Mouse (Mus musculus): ENCODE data around the gene Arhgap28. TPM values are rescaled to one million over a fixed set of nuclear protein-coding genes. Genes with fewer than 3 reads are reported as not detected.

Gene Arhgap28
- polyA plus RNA-seq, 1 experiment from 2014 or later, result 6.9 TPM

- H3K36me3 ChIP-seq, result no peaks in the 10 kb centered on the region
- H3K27me3 ChIP-seq, result no peaks in the 10 kb centered on the region
- WGBS, result 14% methylated on average over 10 of the region's 10 CpGs
- H3K4me2 ChIP-seq (replicated peaks), result peak overlapping the region; percentile 80
- peak; percentile 46 for ATAC-seq
- peaks cover 23% of the 10 kb centered on the region for H3K4me1 ChIP-seq (replicated peaks)
- H3K4me3 ChIP-seq (replicated peaks), result peak overlapping the region; percentile 65
- peak overlapping the region; percentile 66 for H3K9ac ChIP-seq (replicated peaks)
- no peaks in the 10 kb centered on the region; the same call in 1 of the 2 replicates for H3K9me3 ChIP-seq
- H3K27ac ChIP-seq, result peak overlapping the region; percentile 63
Measured at GRCm38 (mm10) chr17:68004581-68005330, 836 bp upstream of the Arhgap28 start.

GRCm38 (mm10) chr17:68002608-68003595 lies 1.0 kb downstream of the Arhgap28 start:
- peaks cover 23% of the 10 kb centered on the region for H3K4me1 ChIP-seq (replicated peaks)
- H3K27me3 ChIP-seq, result no peaks in the 10 kb centered on the region
- H3K27ac ChIP-seq, result no peak overlapping the region
- H3K9ac ChIP-seq (replicated peaks), result peak overlapping the region; percentile 66; the same call in 1 of the 2 replicates
- peak overlapping the region; percentile 65 for H3K4me3 ChIP-seq (replicated peaks)
- no peaks in the 10 kb centered on the region for H3K9me3 ChIP-seq
- H3K4me2 ChIP-seq (replicated peaks), result peak overlapping the region; percentile 80
- WGBS, result 41% methylated on average over 17 of the region's 17 CpGs
- no peak for ATAC-seq
- H3K36me3 ChIP-seq, result no peaks in the 10 kb centered on the region

GRCm38 (mm10) chr17:67999801-68000200 lies 4.1 kb downstream of the Arhgap28 start:
- Histone ChIP-seq H3K9me3 (no peaks in the 10 kb centered on the region), H3K27me3 (no peaks in the 10 kb centered on the region), H3K4me3 (replicated peaks) (no peak overlapping the region), H3K9ac (replicated peaks) (no peak overlapping the region), H3K36me3 (no peaks in the 10 kb centered on the region), H3K27ac (no peak overlapping the region), H3K4me1 (replicated peaks) (peaks cover 23% of the 10 kb centered on the region), H3K4me2 (replicated peaks) (no peak overlapping the region)
- WGBS, result 63% methylated on average over 8 of the region's 8 CpGs
- no peak for ATAC-seq

GRCm38 (mm10) chr17:67996769-67997155 lies 7.2 kb downstream of the Arhgap28 start:
- H3K36me3 ChIP-seq, result no peaks in the 10 kb centered on the region
- H3K9ac ChIP-seq (replicated peaks), result no peak overlapping the region
- H3K4me2 ChIP-seq (replicated peaks), result no peak overlapping the region
- H3K27ac ChIP-seq, result no peak overlapping the region
- no peak overlapping the region for H3K4me3 ChIP-seq (replicated peaks)
- H3K9me3 ChIP-seq, result no peaks in the 10 kb centered on the region
- no peak for ATAC-seq
- H3K27me3 ChIP-seq, result no peaks in the 10 kb centered on the region
- H3K4me1 ChIP-seq (replicated peaks), result 0 out of 2 replicates have a peak, but pooled peaks cover 4% of the 10 kb centered on the region
- WGBS, result 77% methylated on average over 7 of the region's 7 CpGs

GRCm38 (mm10) chr17:67996097-67996768 lies 7.7 kb downstream of the Arhgap28 start:
- WGBS, result 14% methylated on average over 14 of the region's 14 CpGs
- Histone ChIP-seq H3K4me2 (replicated peaks) (no peak overlapping the region), H3K9me3 (no peaks in the 10 kb centered on the region), H3K4me3 (replicated peaks) (no peak overlapping the region), H3K9ac (replicated peaks) (no peak overlapping the region), H3K4me1 (replicated peaks) (0 out of 2 replicates have a peak, but pooled peaks cover 4% of the 10 kb centered on the region), H3K27ac (no peak overlapping the region), H3K36me3 (no peaks in the 10 kb centered on the region), H3K27me3 (no peaks in the 10 kb centered on the region)
- ATAC-seq, result no peak

- H3K4me2 ChIP-seq (replicated peaks), result no peak overlapping the region
- H3K9ac ChIP-seq (replicated peaks), result no peak overlapping the region
- no peak overlapping the region for H3K27ac ChIP-seq
- H3K9me3 ChIP-seq, result no peaks in the 10 kb centered on the region
- 0 out of 2 replicates have a peak, but pooled peaks cover 4% of the 10 kb centered on the region for H3K4me1 ChIP-seq (replicated peaks)
- H3K4me3 ChIP-seq (replicated peaks), result no peak overlapping the region
- H3K36me3 ChIP-seq, result no peaks in the 10 kb centered on the region
- no peak for ATAC-seq
- WGBS, result 86% methylated on average over 2 of the region's 2 CpGs
- no peaks in the 10 kb centered on the region for H3K27me3 ChIP-seq
Measured at GRCm38 (mm10) chr17:67995277-67995819, 8.6 kb downstream of the Arhgap28 start.

GRCm38 (mm10) chr17:67994861-67995260 lies 9.1 kb downstream of the Arhgap28 start:
- no peaks in the 10 kb centered on the region for H3K36me3 ChIP-seq
- no peak for ATAC-seq
- 0 out of 2 replicates have a peak, but pooled peaks cover 4% of the 10 kb centered on the region for H3K4me1 ChIP-seq (replicated peaks)
- H3K27me3 ChIP-seq, result no peaks in the 10 kb centered on the region
- no peak overlapping the region for H3K27ac ChIP-seq
- no peak overlapping the region for H3K4me2 ChIP-seq (replicated peaks)
- 71% methylated on average over 7 of the region's 7 CpGs for WGBS
- H3K9me3 ChIP-seq, result no peaks in the 10 kb centered on the region
- no peak overlapping the region for H3K4me3 ChIP-seq (replicated peaks)
- H3K9ac ChIP-seq (replicated peaks), result no peak overlapping the region

GRCm38 (mm10) chr17:67993371-67994045 lies 10.4 kb downstream of the Arhgap28 start:
- Histone ChIP-seq H3K4me1 (replicated peaks) (0 out of 2 replicates have a peak, but pooled peaks cover 7% of the 10 kb centered on the region), H3K4me2 (replicated peaks) (no peak overlapping the region), H3K27ac (no peak overlapping the region), H3K9ac (replicated peaks) (no peak overlapping the region), H3K36me3 (no peaks in the 10 kb centered on the region), H3K9me3 (no peaks in the 10 kb centered on the region), H3K27me3 (no peaks in the 10 kb centered on the region), H3K4me3 (replicated peaks) (no peak overlapping the region)
- ATAC-seq, result no peak
- 96% methylated on average over 2 of the region's 2 CpGs for WGBS

GRCm38 (mm10) chr17:67989716-67990115 lies 14.2 kb downstream of the Arhgap28 start:
- ATAC-seq, result no peak
- no peak overlapping the region for H3K4me3 ChIP-seq (replicated peaks)
- H3K27me3 ChIP-seq, result no peaks in the 10 kb centered on the region
- no peak overlapping the region for H3K27ac ChIP-seq
- H3K4me2 ChIP-seq (replicated peaks), result no peak overlapping the region
- H3K4me1 ChIP-seq (replicated peaks), result 0 out of 2 replicates have a peak, but pooled peaks cover 3% of the 10 kb centered on the region
- WGBS, result 69% methylated on average over 5 of the region's 5 CpGs
- no peaks in the 10 kb centered on the region for H3K36me3 ChIP-seq
- H3K9ac ChIP-seq (replicated peaks), result no peak overlapping the region
- no peaks in the 10 kb centered on the region for H3K9me3 ChIP-seq

- WGBS, result 58% methylated on average over 15 of the region's 15 CpGs
- no peak for ATAC-seq
- H3K9me3 ChIP-seq, result no peaks in the 10 kb centered on the region
- no peaks in the 10 kb centered on the region for H3K27me3 ChIP-seq
- 0 out of 2 replicates have a peak, but pooled peaks cover 3% of the 10 kb centered on the region for H3K4me1 ChIP-seq (replicated peaks)
- no peak overlapping the region for H3K4me2 ChIP-seq (replicated peaks)
- no peak overlapping the region for H3K27ac ChIP-seq
- no peak overlapping the region for H3K4me3 ChIP-seq (replicated peaks)
- no peaks in the 10 kb centered on the region for H3K36me3 ChIP-seq
- no peak overlapping the region for H3K9ac ChIP-seq (replicated peaks)
Measured at GRCm38 (mm10) chr17:67988920-67989621, 14.8 kb downstream of the Arhgap28 start.

All from midbrain, embryonic 13.5 days (tissue).